Comparison of ENCODE assay signal across 29 mouse cellular contexts in the genomic region with DNA sequence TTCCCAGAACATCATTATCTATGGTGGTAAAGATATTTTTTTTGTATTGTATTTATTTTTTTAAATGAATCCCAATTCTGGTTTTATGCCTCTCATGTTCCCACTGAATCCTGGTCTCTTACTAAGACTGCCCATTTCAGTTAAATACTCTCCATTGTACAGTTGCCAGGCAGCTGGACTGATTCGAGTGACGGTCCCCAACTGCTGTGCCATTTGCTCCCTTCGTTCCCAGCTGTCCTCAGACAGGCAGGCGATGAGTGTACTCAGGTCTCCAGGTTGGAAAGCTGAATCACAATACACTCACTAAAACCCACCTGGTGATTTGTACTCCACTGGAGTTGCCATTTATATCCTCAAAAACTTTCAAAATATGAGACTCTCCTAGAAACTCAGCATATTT. TPM values are rescaled to one million over a fixed set of nuclear protein-coding genes. Genes with fewer than 3 reads are reported as not detected.
DNase-seq lines count a peak whose midpoint lies in the region; ATAC-seq and TF ChIP-seq lines count a peak whose summit lies in the region.
"Had no signal": no experiment of that assay in that cellular context is flagged by ENCODE, and none has a peak within 500 bp of the region (broad histone marks: within the 10 kb centered on the region; RNA-seq: fewer than 3 reads in every experiment).

No protein-coding gene starts in this region.

- no peak for TF ChIP-seq CTCF in cerebellum, adult 2 months (IDR thresholded peaks at IDR 0.05; ENCODE audit: borderline replicate concordance, insufficient read depth, low read depth, low read length)
- no peak for TF ChIP-seq CTCF in gastrocnemius, adult 2 months (IDR thresholded peaks at IDR 0.05)

- WGBS in cerebellum, adult 2 months = 21% methylated on average over 4 of the region's 4 CpGs
- WGBS in limb, embryonic 14.5 days = 68% methylated on average over 4 of the region's 4 CpGs
- 85% methylated on average over 4 of the region's 4 CpGs for WGBS in limb, embryonic 10.5 days

- ATAC-seq in limb, embryonic 14.5 days (ENCODE audit: low FRiP score, low read depth) = 0 out of 2 replicates have a peak, but pooled peaks have one; percentile 39
- ATAC-seq: activated CD4-positive, CD25-positive, alpha-beta regulatory T cell, adult 4 months; CD4-positive, CD25-positive, alpha-beta regulatory T cell, adult 4 months; forebrain, embryonic 14.5 days; forebrain, embryonic 16.5 days; Patski had no signal

- intact Hi-C loops in gastrocnemius, adult 2 months (cut with DNase I) = no loop called here
- intact Hi-C loops in gastrocnemius, postnatal 36 days (cut with DNase I) = no loop called here

- H3K4me3 ChIP-seq in cerebellum, adult 2 months (replicated peaks; ENCODE audit: insufficient read depth, low read depth, low read length) = no peak overlapping the region
- H3K4me3 ChIP-seq in gastrocnemius, adult 2 months = no peak overlapping the region
- no peak overlapping the region for H3K4me3 ChIP-seq in limb, embryonic 14.5 days (replicated peaks; ENCODE audit: low read length)
- H3K4me3 ChIP-seq in limb, embryonic 10.5 days = no peak overlapping the region
- H3K4me3 ChIP-seq: embryonic facial prominence, embryonic 12.5 days; embryonic facial prominence, embryonic 15.5 days; erythroblast, embryonic 14.5 days; forebrain, embryonic 10.5 days; forebrain, embryonic 12.5 days had no signal

- H3K9me3 ChIP-seq in limb, embryonic 14.5 days (ENCODE audit: control insufficient read depth, low read length) = no peaks in the 10 kb centered on the region
- H3K9me3 ChIP-seq in limb, embryonic 10.5 days (replicated peaks) = no peaks in the 10 kb centered on the region
- H3K9me3 ChIP-seq: embryonic facial prominence, embryonic 12.5 days; embryonic facial prominence, embryonic 15.5 days; forebrain, embryonic 10.5 days; forebrain, embryonic 12.5 days; G1E had no signal

- H3K4me2 ChIP-seq in limb, embryonic 14.5 days (replicated peaks; ENCODE audit: low read depth, low read length, severe bottlenecking) = no peak overlapping the region
- H3K4me2 ChIP-seq: embryonic facial prominence, embryonic 12.5 days; embryonic facial prominence, embryonic 15.5 days; forebrain, embryonic 12.5 days had no signal

- H3K27me3 ChIP-seq in cerebellum, adult 2 months (ENCODE audit: control insufficient read depth, insufficient read depth, low read length) = no peaks in the 10 kb centered on the region
- H3K27me3 ChIP-seq in limb, embryonic 14.5 days (ENCODE audit: control insufficient read depth, insufficient read depth, low read length) = no peaks in the 10 kb centered on the region
- no peaks in the 10 kb centered on the region for H3K27me3 ChIP-seq in limb, embryonic 10.5 days (ENCODE audit: low read depth, poor library complexity, severe bottlenecking)
- H3K27me3 ChIP-seq: CH12.LX; embryonic facial prominence, embryonic 12.5 days; embryonic facial prominence, embryonic 15.5 days; forebrain, embryonic 12.5 days; Patski had no signal

- no peak overlapping the region for H3K9ac ChIP-seq in limb, embryonic 14.5 days (ENCODE audit: low read depth, low read length, severe bottlenecking)
- H3K9ac ChIP-seq: embryonic facial prominence, embryonic 12.5 days; embryonic facial prominence, embryonic 15.5 days; forebrain, embryonic 12.5 days had no signal

- TF ChIP-seq POLR2A in cerebellum, adult 2 months (IDR thresholded peaks at IDR 0.05; ENCODE audit: borderline replicate concordance, insufficient read depth, low read length) = no peak
- no peak for TF ChIP-seq POLR2A in limb, embryonic 14.5 days (IDR thresholded peaks at IDR 0.05; ENCODE audit: borderline replicate concordance, extremely low read depth, insufficient read depth, insufficient read length)

- no peak overlapping the region for H3K27ac ChIP-seq in cerebellum, adult 2 months (ENCODE audit: insufficient read depth, low read length)
- H3K27ac ChIP-seq in gastrocnemius, adult 2 months = 0 out of 2 replicates have a peak overlapping the region, but pooled peaks have one; percentile 10
- no peak overlapping the region for H3K27ac ChIP-seq in limb, embryonic 14.5 days (replicated peaks; ENCODE audit: low read depth, low read length)
- H3K27ac ChIP-seq in limb, embryonic 10.5 days = no peak overlapping the region
- H3K27ac ChIP-seq: embryonic facial prominence, embryonic 12.5 days; forebrain, embryonic 10.5 days; forebrain, embryonic 12.5 days had no signal

- no peaks in the 10 kb centered on the region for H3K36me3 ChIP-seq in limb, embryonic 14.5 days (ENCODE audit: control insufficient read depth, insufficient read depth, low read length)
- H3K36me3 ChIP-seq in limb, embryonic 10.5 days = no peaks in the 10 kb centered on the region
- H3K36me3 ChIP-seq: embryonic facial prominence, embryonic 12.5 days; embryonic facial prominence, embryonic 15.5 days; forebrain, embryonic 10.5 days; forebrain, embryonic 12.5 days; G1E had no signal

- DNase-seq in cerebellum, postnatal 10 days = peak; percentile 16 to 25
- no peak for DNase-seq in cerebellum, adult 2 months
- DNase-seq in gastrocnemius, adult 2 months = no peak
- no peak for DNase-seq in gastrocnemius, postnatal 36 days
- DNase-seq in limb, embryonic 14.5 days (ENCODE audit: low spot score) = peak; percentile 47
- DNase-seq in limb, embryonic 10.5 days (ENCODE audit: low spot score) = no peak
- no peak for DNase-seq in spleen, postnatal 4 days (ENCODE audit: low spot score in 2 of 2)
- DNase-seq: adrenal gland, adult 8-10 months; adrenal gland, postnatal 14 days; adrenal gland, postnatal 36 days; B cell, adult 2 months; cerebellum, adult 11 months; cerebellum, adult 18-20 months; cerebellum, adult 9-10 months; cerebellum, postnatal 14 days; cerebellum, postnatal 36 days; embryo, embryonic 11 days had no signal

- no peaks in the 10 kb centered on the region for H3K4me1 ChIP-seq in cerebellum, adult 2 months (ENCODE audit: control insufficient read depth, insufficient read depth, low read length)
- no peaks in the 10 kb centered on the region; the same call in 1 of the 2 replicates for H3K4me1 ChIP-seq in limb, embryonic 14.5 days (ENCODE audit: control insufficient read depth, insufficient read depth, low read length)
- no peaks in the 10 kb centered on the region; the same call in 1 of the 2 replicates for H3K4me1 ChIP-seq in limb, embryonic 10.5 days
- H3K4me1 ChIP-seq: embryonic facial prominence, embryonic 12.5 days; embryonic facial prominence, embryonic 15.5 days; forebrain, embryonic 10.5 days; forebrain, embryonic 12.5 days had no signal

RNA-seq across cellular contexts. Expression of gene Fzd4, which starts 38.1 kb away (rescaled TPM):
- 5.6 and 6.4 TPM in 2 replicates for polyA plus RNA-seq in cerebellum, adult 2 months (2012; rRNA removed)
- total RNA-seq in gastrocnemius, adult 2 months (2021) = 10 to 100 TPM; 30.6 to 32.4 TPM
- total RNA-seq in gastrocnemius, postnatal 36 days (2021) = 10 to 100 TPM; 15.1 to 38.5 TPM
- 23.4 and 23.6 TPM in 2 replicates for polyA plus RNA-seq in limb, embryonic 14.5 days (2012; rRNA removed)
- polyA plus RNA-seq in limb, embryonic 14.5 days (2014; fragmentation: Nextera tagmentation; extraction: Ambion mirVana) = 20.2 and 22.6 TPM in 2 replicates
- 3.9 and 6.4 TPM in 2 replicates for polyA plus RNA-seq in limb, embryonic 10.5 days (2016; fragmentation: Nextera tagmentation; extraction: Ambion mirVana)
- polyA plus RNA-seq: activated CD4-positive, CD25-positive, alpha-beta regulatory T cell, adult 4 months; CD4-positive, CD25-positive, alpha-beta regulatory T cell, adult 4 months; erythroblast, embryonic 14.5 days; G1E had no signal

RNA-seq across cellular contexts. Expression of gene Tmem135, which starts 38.2 kb away (rescaled TPM):
- polyA plus RNA-seq in cerebellum, adult 2 months (2012; rRNA removed) = 41.2 and 42.7 TPM in 2 replicates
- 10 to 100 TPM; 13.2 to 19.6 TPM for total RNA-seq in gastrocnemius, adult 2 months (2021)
- total RNA-seq in gastrocnemius, postnatal 36 days (2021) = 10 to 100 TPM; 15.5 to 18.3 TPM
- 12.4 and 18.8 TPM in 2 replicates for polyA plus RNA-seq in limb, embryonic 14.5 days (2012; rRNA removed)
- polyA plus RNA-seq in limb, embryonic 14.5 days (2014; fragmentation: Nextera tagmentation; extraction: Ambion mirVana) = 18.6 and 21.7 TPM in 2 replicates
- polyA plus RNA-seq in limb, embryonic 10.5 days (2016; fragmentation: Nextera tagmentation; extraction: Ambion mirVana) = 14.5 and 16.1 TPM in 2 replicates

Comparison
In these comparisons a context has a peak if more than half of its experiments do, and no peak if none do; other contexts are left out.
1. DNase-seq: peak in cerebellum, postnatal 10 days (2 of 2) and limb, embryonic 14.5 days (single experiment); none in cerebellum, adult 2 months (0 of 2), gastrocnemius, adult 2 months (single experiment), gastrocnemius, postnatal 36 days (0 of 2), limb, embryonic 10.5 days (single experiment) and spleen, postnatal 4 days (0 of 2).